ENCODE assay signal across 11 mouse cellular contexts in the genomic region with DNA sequence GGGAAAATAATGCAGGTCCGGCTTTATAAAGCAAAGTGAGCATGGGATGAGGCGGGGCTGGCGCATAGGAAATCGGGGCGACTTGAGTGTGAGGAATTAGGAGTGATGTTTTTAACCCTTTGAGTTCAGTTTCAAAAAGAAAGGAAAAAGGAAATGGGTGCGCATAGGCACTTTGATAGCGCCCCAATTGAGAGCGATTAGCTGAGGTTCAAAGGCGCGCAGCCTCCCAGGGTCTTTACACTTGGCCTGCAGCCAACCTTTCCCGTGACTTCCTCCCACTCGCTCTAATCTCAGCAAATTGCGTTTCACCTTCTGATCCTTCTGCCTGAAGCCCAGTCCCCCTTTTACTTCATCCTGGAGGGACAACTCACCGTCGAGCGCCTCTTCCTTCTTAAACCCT. TPM values are rescaled to one million over a fixed set of nuclear protein-coding genes. Genes with fewer than 3 reads are reported as not detected.
A peak's percentile ranks its signal among the peaks of the same experiment; 100 is the strongest.
DNase-seq lines count a peak whose midpoint lies in the region; ATAC-seq and TF ChIP-seq lines count a peak whose summit lies in the region.
"Had no signal": no experiment of that assay in that cellular context is flagged by ENCODE, and none has a peak within 500 bp of the region (broad histone marks: within the 10 kb centered on the region; RNA-seq: fewer than 3 reads in every experiment).

No protein-coding gene starts in this region.

- no peak for DNase-seq in midbrain, embryonic 10.5 days (ENCODE audit: low spot score)
- no peak for DNase-seq in midbrain, postnatal 0 days (ENCODE audit: low spot score)
- DNase-seq in forebrain, embryonic 11.5 days (ENCODE audit: low spot score): no peak
- no peak for DNase-seq in kidney, adult 18-20 months
- DNase-seq in layer of hippocampus, adult 11-12 months (ENCODE audit: low spot score): no peak
- DNase-seq in kidney, adult 2 months: no peak
- DNase-seq: heart, adult 2 months; kidney, adult 8-10 months; liver, embryonic 13.5 days had no signal

- peaks cover 17% of the 10 kb centered on the region for H3K9me3 ChIP-seq in midbrain, embryonic 10.5 days (replicated peaks)
- H3K9me3 ChIP-seq in midbrain, postnatal 0 days (ENCODE audit: low read length): no peaks in the 10 kb centered on the region
- peaks cover 5% of the 10 kb centered on the region; the same call in 1 of the 2 replicates for H3K9me3 ChIP-seq in forebrain, embryonic 11.5 days (ENCODE audit: control insufficient read depth, low read length)
- no peaks in the 10 kb centered on the region for H3K9me3 ChIP-seq in hindbrain, embryonic 13.5 days
- H3K9me3 ChIP-seq in neural tube, embryonic 13.5 days: no peaks in the 10 kb centered on the region
- H3K9me3 ChIP-seq: liver, embryonic 13.5 days had no signal

- TF ChIP-seq CTCF in midbrain, postnatal 0 days (IDR thresholded peaks at IDR 0.05): no peak
- no peak for TF ChIP-seq CTCF in kidney, adult 2 months (conservative IDR thresholded peaks at IDR 0.05; ENCODE audit: insufficient read depth, insufficient read length, low read depth, low read length)

- H3K4me1 ChIP-seq in midbrain, embryonic 10.5 days: peaks cover 93% of the 10 kb centered on the region
- H3K4me1 ChIP-seq in midbrain, postnatal 0 days (ENCODE audit: insufficient read depth, low read length): 0 out of 2 replicates have a peak, but pooled peaks cover 4% of the 10 kb centered on the region
- H3K4me1 ChIP-seq in forebrain, embryonic 11.5 days (replicated peaks; ENCODE audit: control insufficient read depth, insufficient read depth, low read length): peaks cover 41% of the 10 kb centered on the region
- peaks cover 77% of the 10 kb centered on the region for H3K4me1 ChIP-seq in hindbrain, embryonic 13.5 days (replicated peaks)
- H3K4me1 ChIP-seq in neural tube, embryonic 13.5 days (replicated peaks): peaks cover 89% of the 10 kb centered on the region
- H3K4me1 ChIP-seq in kidney, adult 2 months (ENCODE audit: control insufficient read depth, insufficient read depth, low read length): no peaks in the 10 kb centered on the region
- H3K4me1 ChIP-seq: liver, embryonic 13.5 days had no signal

- 87% methylated on average over 16 of the region's 16 CpGs for WGBS in midbrain, embryonic 10.5 days
- WGBS in midbrain, postnatal 0 days: 43% methylated on average over 16 of the region's 16 CpGs
- 65% methylated on average over 16 of the region's 16 CpGs for WGBS in forebrain, embryonic 11.5 days
- 56% methylated on average over 16 of the region's 16 CpGs for WGBS in hindbrain, embryonic 13.5 days
- 49% methylated on average over 16 of the region's 16 CpGs for WGBS in neural tube, embryonic 13.5 days
- 63% methylated on average over 16 of the region's 16 CpGs for WGBS in kidney, adult 2 months

- no peak for ATAC-seq in midbrain, postnatal 0 days (ENCODE audit: low FRiP score)
- ATAC-seq in forebrain, embryonic 11.5 days (replicated peaks; ENCODE audit: low FRiP score): no peak
- no peak for ATAC-seq in hindbrain, embryonic 13.5 days (ENCODE audit: low FRiP score)
- ATAC-seq in neural tube, embryonic 13.5 days (ENCODE audit: low read depth): no peak

- H3K9ac ChIP-seq in midbrain, postnatal 0 days (replicated peaks; ENCODE audit: low read length, poor library complexity, severe bottlenecking): no peak overlapping the region
- H3K9ac ChIP-seq in forebrain, embryonic 11.5 days (ENCODE audit: low read length): no peak overlapping the region
- peak overlapping the region; percentile 16; the same call in 1 of the 2 replicates for H3K9ac ChIP-seq in hindbrain, embryonic 13.5 days
- no peak overlapping the region for H3K9ac ChIP-seq in neural tube, embryonic 13.5 days
- H3K9ac ChIP-seq: liver, embryonic 13.5 days had no signal

- no peaks in the 10 kb centered on the region for H3K27me3 ChIP-seq in midbrain, embryonic 10.5 days (ENCODE audit: low read depth, poor library complexity, severe bottlenecking)
- H3K27me3 ChIP-seq in midbrain, postnatal 0 days (ENCODE audit: insufficient read depth, low read length): no peaks in the 10 kb centered on the region
- no peaks in the 10 kb centered on the region for H3K27me3 ChIP-seq in forebrain, embryonic 11.5 days (ENCODE audit: control insufficient read depth, insufficient read depth, low read length)
- no peaks in the 10 kb centered on the region for H3K27me3 ChIP-seq in hindbrain, embryonic 13.5 days
- H3K27me3 ChIP-seq in neural tube, embryonic 13.5 days: no peaks in the 10 kb centered on the region
- no peaks in the 10 kb centered on the region for H3K27me3 ChIP-seq in kidney, adult 2 months (replicated peaks; ENCODE audit: control insufficient read depth, insufficient read depth, low read length)

- no peak overlapping the region; the same call in 1 of the 2 replicates for H3K4me2 ChIP-seq in midbrain, postnatal 0 days (ENCODE audit: low read depth, low read length, poor library complexity, severe bottlenecking)
- H3K4me2 ChIP-seq in forebrain, embryonic 11.5 days (ENCODE audit: low read depth, low read length, severe bottlenecking): 0 out of 2 replicates have a peak overlapping the region, but pooled peaks have one; percentile 18
- H3K4me2 ChIP-seq in hindbrain, embryonic 13.5 days: peak overlapping the region; percentile 25
- peak overlapping the region; percentile 25 for H3K4me2 ChIP-seq in neural tube, embryonic 13.5 days
- H3K4me2 ChIP-seq: liver, embryonic 13.5 days had no signal

- peak overlapping the region; percentile 89 for H3K27ac ChIP-seq in midbrain, embryonic 10.5 days (replicated peaks)
- no peak overlapping the region for H3K27ac ChIP-seq in midbrain, postnatal 0 days (ENCODE audit: low read depth, low read length)
- H3K27ac ChIP-seq in forebrain, embryonic 11.5 days (ENCODE audit: low read depth, low read length): peak overlapping the region; percentile 96; the same call in 1 of the 2 replicates
- peak overlapping the region; percentile 49 for H3K27ac ChIP-seq in hindbrain, embryonic 13.5 days
- H3K27ac ChIP-seq in neural tube, embryonic 13.5 days (replicated peaks): peak overlapping the region; percentile 54; the same call in 1 of the 2 replicates
- H3K27ac ChIP-seq in kidney, adult 2 months (ENCODE audit: insufficient read depth, low read depth, low read length): no peak overlapping the region
- H3K27ac ChIP-seq: heart, adult 2 months; liver, embryonic 13.5 days had no signal

- TF ChIP-seq POLR2A in kidney, adult 2 months (IDR thresholded peaks at IDR 0.05; ENCODE audit: low read depth, low read length): no peak

- 0 out of 2 replicates have a peak overlapping the region, but pooled peaks have one; percentile 14 for H3K4me3 ChIP-seq in midbrain, embryonic 10.5 days
- H3K4me3 ChIP-seq in midbrain, postnatal 0 days (ENCODE audit: low read depth, low read length): no peak overlapping the region
- H3K4me3 ChIP-seq in forebrain, embryonic 11.5 days (ENCODE audit: low read depth, low read length): no peak overlapping the region
- no peak overlapping the region for H3K4me3 ChIP-seq in hindbrain, embryonic 13.5 days
- no peak overlapping the region for H3K4me3 ChIP-seq in neural tube, embryonic 13.5 days
- no peak overlapping the region for H3K4me3 ChIP-seq in kidney, adult 2 months (ENCODE audit: insufficient read depth, low read depth, low read length)
- H3K4me3 ChIP-seq: heart, adult 2 months; liver, embryonic 13.5 days had no signal

- peaks cover 49% of the 10 kb centered on the region for H3K36me3 ChIP-seq in midbrain, embryonic 10.5 days
- H3K36me3 ChIP-seq in midbrain, postnatal 0 days (ENCODE audit: insufficient read depth, low read length): no peaks in the 10 kb centered on the region
- H3K36me3 ChIP-seq in forebrain, embryonic 11.5 days (ENCODE audit: control insufficient read depth, insufficient read depth, low read length): peaks cover 4% of the 10 kb centered on the region; the same call in 1 of the 2 replicates
- H3K36me3 ChIP-seq in hindbrain, embryonic 13.5 days: no peaks in the 10 kb centered on the region
- no peaks in the 10 kb centered on the region for H3K36me3 ChIP-seq in neural tube, embryonic 13.5 days
- no peaks in the 10 kb centered on the region for H3K36me3 ChIP-seq in kidney, adult 2 months (ENCODE audit: control insufficient read depth, insufficient read depth, low read length)
- H3K36me3 ChIP-seq: liver, embryonic 13.5 days had no signal

RNA-seq across cellular contexts. Expression of a gene that starts 25.8 kb away (rescaled TPM):
- polyA plus RNA-seq in midbrain, embryonic 10.5 days (2016; fragmentation: Nextera tagmentation; extraction: Ambion mirVana): 30.8 and 37.1 TPM in 2 replicates
- total RNA-seq in midbrain, postnatal 0 days (2014; rRNA removed): 13.5 and 24.9 TPM in 2 replicates
- polyA plus RNA-seq in midbrain, postnatal 0 days (2015; fragmentation: Nextera tagmentation; extraction: Ambion mirVana): 2.7 and 3.9 TPM in 2 replicates
- polyA plus RNA-seq in forebrain, embryonic 11.5 days (2014; fragmentation: Nextera tagmentation; extraction: Ambion mirVana): 35.6 and 35.9 TPM in 2 replicates
- polyA plus RNA-seq in hindbrain, embryonic 13.5 days (2015; fragmentation: Nextera tagmentation; extraction: Ambion mirVana): 14.0 and 17.2 TPM in 2 replicates
- 11.5 and 14.4 TPM in 2 replicates for polyA plus RNA-seq in neural tube, embryonic 13.5 days (2015; fragmentation: Nextera tagmentation; extraction: Ambion mirVana)
- 8.5 and 8.8 TPM in 2 replicates for polyA plus RNA-seq in kidney, adult 2 months (2012; rRNA removed)

Comparison
In these comparisons a context has a peak if more than half of its experiments do, and no peak if none do; other contexts are left out.
1. H3K27ac ChIP-seq: peak in midbrain, embryonic 10.5 days (single experiment), forebrain, embryonic 11.5 days (single experiment), hindbrain, embryonic 13.5 days (single experiment) and neural tube, embryonic 13.5 days (single experiment); none in midbrain, postnatal 0 days (single experiment) and kidney, adult 2 months (single experiment).